Mouse (Mus musculus) forebrain, embryonic 14.5 days (tissue): ENCODE data around the gene Dnah8. TPM values are rescaled to one million over a fixed set of nuclear protein-coding genes. Genes with fewer than 3 reads are reported as not detected.

Experiments
- ATAC-seq: fragments of 200-750 bp; cut with Nextera tagmentation; 2 replicates; pipeline ENCODE4 v1.8.0; 2017; ENCODE audit warnings: mild to moderate bottlenecking, moderate library complexity
- DNase-seq: peaks from one replicate; pipeline ENCODE4 v3.0.0-alpha.2; 2015; ENCODE audit warnings: low spot score
- H3K27ac ChIP-seq: fragments of 300-500 bp; sonication (generic); 2 replicates; pipeline ENCODE4 v1.5.1; 2014; ENCODE audit warnings: low read depth, mild to moderate bottlenecking, control low read depth, low read length, moderate library complexity
- H3K27me3 ChIP-seq: fragments of 300-500 bp; sonication (generic); replicated peaks from 2 replicates; pipeline ENCODE4 v1.6.1; 2014; ENCODE audit warnings: low read length, control low read depth, mixed read lengths; ENCODE audit not compliant: control insufficient read depth, insufficient read depth
- H3K36me3 ChIP-seq: fragments of 300-500 bp; sonication (generic); 2 replicates; pipeline ENCODE4 v1.6.1; 2014; ENCODE audit warnings: low read length, control low read depth; ENCODE audit not compliant: control insufficient read depth, insufficient read depth
- H3K4me1 ChIP-seq: fragments of 300-500 bp; sonication (generic); 2 replicates; pipeline ENCODE4 v1.6.1; 2014; ENCODE audit warnings: antibody characterized with exemption, low read length, control low read depth; ENCODE audit not compliant: control insufficient read depth, insufficient read depth
- H3K4me2 ChIP-seq: fragments of 300-500 bp; sonication (generic); 2 replicates; pipeline ENCODE4 v1.6.1; 2014; ENCODE audit warnings: mild to moderate bottlenecking, control low read depth, low read length
- H3K4me3 ChIP-seq: fragments of 300-500 bp; sonication (generic); 2 replicates; pipeline ENCODE4 v1.5.1; 2014; ENCODE audit warnings: low read depth, low read length, control low read depth
- H3K9ac ChIP-seq: fragments of 300-500 bp; sonication (generic); 2 replicates; pipeline ENCODE4 v1.6.1; 2014; ENCODE audit warnings: mild to moderate bottlenecking, low read length, control low read depth, moderate library complexity
- H3K9me3 ChIP-seq: fragments of 300-500 bp; sonication (generic); replicated peaks from 2 replicates; pipeline ENCODE4 v1.6.1; 2016; ENCODE audit warnings: low read length, control low read depth, mixed read lengths; ENCODE audit not compliant: control insufficient read depth
- WGBS: fragments of 180-500 bp; shearing (Covaris S2); extraction: QIAGEN DNeasy Blood & Tissue Kit; methylation state at CpG from one replicate; pipeline ENCODE4 v1.1.7; 2014; 5-methylcytosine and 5-hydroxymethylcytosine counted together
- polyA plus RNA-seq: library from polyadenylated mRNA; unstranded; fragments of >200 nt; fragmentation: Nextera tagmentation; extraction: Ambion mirVana; gene quantifications from 2 replicates; pipeline ENCODE4 v1.2.1, GENCODE M21; 2014

Gene Dnah8
- polyA plus RNA-seq, 1 experiment from 2014 or later: 1.9 TPM

DNA sequence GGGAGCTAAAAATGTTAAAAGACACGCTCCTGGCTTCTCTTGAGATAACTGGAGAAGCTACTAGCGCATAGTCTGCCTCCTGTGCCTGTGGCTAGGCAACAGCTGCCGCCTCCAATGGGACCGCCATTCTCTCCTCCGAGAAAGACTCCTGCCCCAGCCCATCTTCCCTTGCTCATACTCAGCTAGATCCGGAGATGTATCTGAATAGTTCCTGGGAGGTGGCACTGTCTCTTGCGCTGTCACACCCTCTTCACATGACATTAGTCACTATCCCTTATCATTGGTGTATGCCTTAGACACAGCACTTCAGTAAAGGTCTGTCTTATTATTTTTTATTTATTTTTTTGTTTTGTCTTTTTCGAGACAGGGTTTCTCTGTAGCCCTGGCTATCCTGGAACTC, 140.1 kb downstream of the Dnah8 start:
- DNase-seq: no peak
- no peaks in the 10 kb centered on the region for H3K36me3 ChIP-seq
- 94% methylated on average over 8 of the region's 8 CpGs for WGBS
- no peaks in the 10 kb centered on the region for H3K4me1 ChIP-seq
- H3K27me3 ChIP-seq: no peaks in the 10 kb centered on the region
- no peaks in the 10 kb centered on the region for H3K9me3 ChIP-seq
- H3K4me2 ChIP-seq: no peak overlapping the region
- ATAC-seq: no peak
- H3K9ac ChIP-seq: no peak overlapping the region
- H3K4me3 ChIP-seq: no peak overlapping the region
- H3K27ac ChIP-seq: no peak overlapping the region

DNA sequence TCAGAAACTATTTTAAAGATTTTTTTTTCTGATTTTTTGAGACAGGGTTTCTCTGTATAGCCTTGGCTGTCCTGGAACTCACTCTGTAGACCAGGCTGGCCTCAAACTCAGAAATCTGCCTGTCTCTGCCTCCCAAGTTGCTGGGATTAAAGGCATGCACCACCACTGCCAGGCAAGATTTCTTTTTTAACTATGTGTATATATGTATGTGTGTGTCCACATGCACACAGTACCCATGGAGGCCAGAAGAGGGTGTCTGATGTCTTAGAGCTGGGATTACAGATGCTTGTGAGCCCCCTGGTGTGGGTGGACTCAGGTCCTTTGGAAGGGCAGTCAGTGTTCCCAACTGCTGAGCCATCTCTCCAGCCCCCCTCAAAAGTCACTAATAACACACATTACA, 150.3 kb downstream of the Dnah8 start:
- Histone ChIP-seq H3K4me1 (0 out of 2 replicates have a peak, but pooled peaks cover 3% of the 10 kb centered on the region), H3K27me3 (no peaks in the 10 kb centered on the region), H3K36me3 (no peaks in the 10 kb centered on the region), H3K9ac (no peak overlapping the region), H3K4me2 (no peak overlapping the region), H3K9me3 (no peaks in the 10 kb centered on the region), H3K27ac (no peak overlapping the region), H3K4me3 (no peak overlapping the region)
- ATAC-seq: no peak
- DNase-seq: no peak

- DNase-seq (no peak), ATAC-seq (no peak)
- no peak overlapping the region for H3K9ac ChIP-seq
- no peaks in the 10 kb centered on the region for H3K27me3 ChIP-seq
- no peak overlapping the region for H3K4me3 ChIP-seq
- H3K36me3 ChIP-seq: no peaks in the 10 kb centered on the region
- H3K27ac ChIP-seq: no peak overlapping the region
- 0 out of 2 replicates have a peak, but pooled peaks cover 3% of the 10 kb centered on the region for H3K4me1 ChIP-seq
- 49% methylated on average over 5 of the region's 5 CpGs for WGBS
- no peaks in the 10 kb centered on the region for H3K9me3 ChIP-seq
- H3K4me2 ChIP-seq: no peak overlapping the region
These were observed 150.9 kb downstream of the Dnah8 start for GRCm38 (mm10) chr17:30775096-30775495.

- no peak for ATAC-seq
- H3K9ac ChIP-seq: no peak overlapping the region
- 87% methylated on average over 8 of the region's 8 CpGs for WGBS
These were observed 156.9 kb downstream of the Dnah8 start for GRCm38 (mm10) chr17:30781046-30781445.

DNA sequence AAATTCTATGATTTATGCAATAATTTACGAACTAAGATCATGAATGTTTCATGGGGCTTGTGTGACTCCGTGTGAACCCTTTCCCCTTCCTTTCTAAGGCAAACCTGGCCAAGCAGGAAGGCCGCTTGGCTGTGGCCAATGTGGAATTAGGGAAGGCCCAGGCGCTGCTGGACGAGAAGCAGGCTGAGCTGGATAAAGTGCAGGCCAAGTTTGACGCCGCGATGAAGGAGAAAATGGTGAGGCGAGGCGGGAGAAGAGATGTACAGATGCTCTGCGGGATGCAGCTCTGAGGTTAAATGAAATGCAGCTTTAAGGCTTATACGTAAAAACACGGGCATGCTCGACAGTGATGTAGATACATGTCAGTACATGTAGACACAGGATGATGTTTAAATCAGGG, 158.1 kb downstream of the Dnah8 start:
- H3K9ac ChIP-seq: no peak overlapping the region
- no peak overlapping the region for H3K4me3 ChIP-seq
- ATAC-seq (no peak), DNase-seq (no peak)
- H3K27me3 ChIP-seq: no peaks in the 10 kb centered on the region
- no peak overlapping the region for H3K27ac ChIP-seq
- no peak overlapping the region for H3K4me2 ChIP-seq
- H3K9me3 ChIP-seq: no peaks in the 10 kb centered on the region
- WGBS: 86% methylated on average over 14 of the region's 14 CpGs
- H3K36me3 ChIP-seq: no peaks in the 10 kb centered on the region
- no peaks in the 10 kb centered on the region for H3K4me1 ChIP-seq

More at GRCm38 (mm10) chr17:30781046-30781445, 156.9 kb downstream of the Dnah8 start:
- Histone ChIP-seq H3K4me1 (no peaks in the 10 kb centered on the region), H3K27ac (no peak overlapping the region), H3K4me3 (no peak overlapping the region), H3K36me3 (no peaks in the 10 kb centered on the region), H3K27me3 (no peaks in the 10 kb centered on the region), H3K4me2 (no peak overlapping the region), H3K9me3 (no peaks in the 10 kb centered on the region)
- no peak for DNase-seq

GRCm38 (mm10) chr17:30788361-30788760, 164.2 kb downstream of the Dnah8 start:
- DNase-seq (no peak), ATAC-seq (no peak)
- Histone ChIP-seq H3K9ac (no peak overlapping the region), H3K36me3 (no peaks in the 10 kb centered on the region), H3K27me3 (no peaks in the 10 kb centered on the region), H3K4me2 (no peak overlapping the region), H3K4me3 (no peak overlapping the region), H3K9me3 (no peaks in the 10 kb centered on the region), H3K4me1 (no peaks in the 10 kb centered on the region), H3K27ac (no peak overlapping the region)
- 90% methylated on average over 8 of the region's 8 CpGs for WGBS

- no peak overlapping the region for H3K4me2 ChIP-seq
- WGBS: 94% methylated on average over 7 of the region's 7 CpGs
- no peak overlapping the region for H3K27ac ChIP-seq
These were observed 166.7 kb downstream of the Dnah8 start for GRCm38 (mm10) chr17:30790816-30791215.

DNA sequence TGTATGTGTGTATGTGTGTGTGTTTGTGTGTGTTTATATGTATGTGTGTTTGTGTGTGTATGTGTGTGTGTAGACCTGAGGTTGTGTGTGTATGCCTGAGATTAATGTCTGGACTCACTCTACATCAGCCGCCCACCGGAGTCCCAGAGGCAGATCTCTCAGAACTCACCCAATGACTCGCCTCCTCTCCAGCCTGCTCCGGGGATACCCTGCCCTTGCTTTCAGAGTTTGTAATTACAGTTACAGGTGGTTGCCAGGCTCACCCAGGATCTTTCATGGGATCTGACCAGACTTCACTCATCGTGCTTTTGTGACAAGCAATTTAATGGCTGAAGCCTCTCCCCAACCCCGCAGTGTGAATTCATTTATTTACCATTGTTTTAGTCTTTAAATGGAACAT, 168.2 kb downstream of the Dnah8 start:
- H3K27me3 ChIP-seq: no peaks in the 10 kb centered on the region
- H3K4me1 ChIP-seq: no peaks in the 10 kb centered on the region
- ATAC-seq (no peak), DNase-seq (peak; percentile 7)
- H3K4me2 ChIP-seq: no peak overlapping the region
- no peak overlapping the region for H3K9ac ChIP-seq
- 55% methylated on average over 6 of the region's 6 CpGs for WGBS
- no peak overlapping the region for H3K27ac ChIP-seq
- no peak overlapping the region for H3K4me3 ChIP-seq
- H3K36me3 ChIP-seq: no peaks in the 10 kb centered on the region
- no peaks in the 10 kb centered on the region for H3K9me3 ChIP-seq

More at GRCm38 (mm10) chr17:30790816-30791215, 166.7 kb downstream of the Dnah8 start:
- H3K27me3 ChIP-seq: no peaks in the 10 kb centered on the region
- no peaks in the 10 kb centered on the region for H3K9me3 ChIP-seq
- H3K4me1 ChIP-seq: no peaks in the 10 kb centered on the region
- ATAC-seq (no peak), DNase-seq (no peak)
- no peaks in the 10 kb centered on the region for H3K36me3 ChIP-seq
- H3K4me3 ChIP-seq: no peak overlapping the region
- no peak overlapping the region for H3K9ac ChIP-seq

- Histone ChIP-seq H3K4me3 (no peak overlapping the region), H3K4me2 (no peak overlapping the region), H3K27me3 (no peaks in the 10 kb centered on the region), H3K9me3 (no peaks in the 10 kb centered on the region), H3K4me1 (no peaks in the 10 kb centered on the region), H3K9ac (no peak overlapping the region), H3K36me3 (no peaks in the 10 kb centered on the region), H3K27ac (no peak overlapping the region)
- no peak for ATAC-seq
- 86% methylated on average over 4 of the region's 4 CpGs for WGBS
- no peak for DNase-seq
These were observed 172.5 kb downstream of the Dnah8 start for GRCm38 (mm10) chr17:30796616-30797015.
